Mouse (Mus musculus): Measurements from ENCODE around the gene Slc13a5. TPM values are rescaled to one million over a fixed set of nuclear protein-coding genes. Genes with fewer than 3 reads are reported as not detected.

Gene Slc13a5
- total and polyA plus RNA-seq, 3 experiments, result not detected

DNA sequence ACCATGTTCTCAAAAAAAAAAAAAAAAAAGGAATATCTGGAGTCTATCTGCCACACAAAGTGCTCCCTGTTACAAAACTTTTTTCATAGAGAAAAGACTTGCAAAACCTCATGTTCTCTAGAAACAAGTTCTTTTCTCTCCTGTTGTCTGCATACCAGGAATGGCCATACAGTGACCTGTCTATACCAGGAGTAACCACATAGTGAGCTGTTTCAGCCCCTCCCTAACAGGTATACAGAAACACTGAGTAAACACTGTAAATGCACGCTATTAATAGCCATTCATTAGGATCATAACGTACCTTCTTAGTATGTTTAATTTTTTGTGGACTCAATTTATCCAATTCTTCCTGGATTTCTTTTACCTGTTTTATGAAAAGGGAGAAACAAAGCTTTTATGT is 72.8 kb downstream of the Slc13a5 start:
- Histone ChIP-seq H3K36me3 (ENCODE audit: control insufficient read depth in 1 of 2, insufficient read depth in 2 of 2, low read length in 2 of 2) (peaks cover 0 to 14% of the 10 kb centered on the region in 2 experiments; a peak in 3 of 4 replicates), H3K9ac (ENCODE audit: control insufficient read depth, low read depth, low read length, poor library complexity, severe bottlenecking) (no peak overlapping the region)

More for the DNA sequence above, 72.8 kb downstream of the Slc13a5 start:
- DNase-seq (ENCODE audit: low read depth, low spot score), result no peak
- no peaks in the 10 kb centered on the region for H3K4me1 ChIP-seq (ENCODE audit: control insufficient read depth in 1 of 2, insufficient read depth in 2 of 2, low read length in 2 of 2)
- H3K4me3 ChIP-seq (ENCODE audit: control insufficient read depth in 1 of 2, insufficient read depth in 1 of 2, low read depth in 2 of 2, low read length in 2 of 2), result no peak overlapping the region
- H3K9me3 ChIP-seq (replicated peaks; ENCODE audit: insufficient read depth, low read length), result no peaks in the 10 kb centered on the region
- no peak overlapping the region for H3K27ac ChIP-seq (ENCODE audit: control insufficient read depth, low read depth, low read length)
- H3K79me2 ChIP-seq (ENCODE audit: control insufficient read depth, insufficient read depth, low read length, poor library complexity), result no peaks in the 10 kb centered on the region; the same call in 1 of the 2 replicates
- H3K27me3 ChIP-seq (ENCODE audit: control insufficient read depth in 1 of 2, insufficient read depth in 2 of 2, low read length in 2 of 2), result no peaks in the 10 kb centered on the region
- TF ChIP-seq BHLHE40 (IDR thresholded peaks at IDR 0.05; ENCODE audit: borderline replicate concordance, low read depth, low read length), result no peak
- TF ChIP-seq ZKSCAN1 (IDR thresholded peaks at IDR 0.05; ENCODE audit: low read depth, low read length), result no peak
- TF ChIP-seq POLR2AphosphoS2 (IDR thresholded peaks at IDR 0.05; ENCODE audit: low read length), result no peak
- no peak for TF ChIP-seq JUND (IDR thresholded peaks at IDR 0.05; ENCODE audit: low read depth, low read length)

Other genes starting within 250 kb of the Slc13a5 start
- 0.39 and 0.42 TPM in 2 replicates for gene Aipl1, start 229.7 kb downstream of the Slc13a5 start, total RNA-seq (2012; rRNA removed)
- under 1 TPM in 1 of 2 experiments, not detected in 1; 0.58 TPM for gene Aipl1, start 229.7 kb downstream of the Slc13a5 start, polyA plus RNA-seq (2012; ENCODE audit: insufficient read depth in 1 of 2, insufficient read length in 2 of 2, low read depth in 1 of 2, low replicate concordance in 2 of 2, missing spikeins in 1 of 2)
- 24.3 and 25.8 TPM in 2 replicates for gene Pimreg, start 225.2 kb downstream of the Slc13a5 start, total RNA-seq (2012; rRNA removed)
- 10 to 100 TPM in 1 of 2 experiments, not detected in 1; 45.3 TPM for gene Pimreg, start 225.2 kb downstream of the Slc13a5 start, polyA plus RNA-seq (2012; ENCODE audit: insufficient read depth in 1 of 2, insufficient read length in 2 of 2, low read depth in 1 of 2, low replicate concordance in 2 of 2, missing spikeins in 1 of 2)
- gene Pitpnm3, start 131.4 kb downstream of the Slc13a5 start, total RNA-seq (2012; rRNA removed), result not detected in 2 replicates
- gene Pitpnm3, start 131.4 kb downstream of the Slc13a5 start, polyA plus RNA-seq (2012; ENCODE audit: insufficient read depth in 1 of 2, insufficient read length in 2 of 2, low read depth in 1 of 2, low replicate concordance in 2 of 2, missing spikeins in 1 of 2), result under 1 TPM in 1 of 2 experiments, not detected in 1; 0.24 TPM
- 1.5 and 1.6 TPM in 2 replicates for gene Gm43951, start 60.4 kb downstream of the Slc13a5 start, total RNA-seq (2012; rRNA removed)
- gene Gm43951, start 60.4 kb downstream of the Slc13a5 start, polyA plus RNA-seq (2012; ENCODE audit: insufficient read depth in 1 of 2, insufficient read length in 2 of 2, low read depth in 1 of 2, low replicate concordance in 2 of 2, missing spikeins in 1 of 2), result 1 to 10 TPM in 1 of 2 experiments, not detected in 1; 2.0 TPM
- 17.5 and 19.6 TPM in 2 replicates for gene 4933427D14Rik, start 59.8 kb downstream of the Slc13a5 start, total RNA-seq (2012; rRNA removed)
- gene 4933427D14Rik, start 59.8 kb downstream of the Slc13a5 start, polyA plus RNA-seq (2012; ENCODE audit: insufficient read depth in 1 of 2, insufficient read length in 2 of 2, low read depth in 1 of 2, low replicate concordance in 2 of 2, missing spikeins in 1 of 2), result 10 to 100 TPM in 1 of 2 experiments, not detected in 1; 14.5 TPM
- 194 and 210 TPM in 2 replicates for gene Txndc17, start 59.7 kb downstream of the Slc13a5 start, total RNA-seq (2012; rRNA removed)
- 100 to 1,000 TPM in 1 of 2 experiments, not detected in 1; 196 TPM for gene Txndc17, start 59.7 kb downstream of the Slc13a5 start, polyA plus RNA-seq (2012; ENCODE audit: insufficient read depth in 1 of 2, insufficient read length in 2 of 2, low read depth in 1 of 2, low replicate concordance in 2 of 2, missing spikeins in 1 of 2)
- gene Med31, start 51.6 kb downstream of the Slc13a5 start, total RNA-seq (2012; rRNA removed), result 18.2 and 21.1 TPM in 2 replicates
- 10 to 100 TPM in 1 of 2 experiments, not detected in 1; 12.1 TPM for gene Med31, start 51.6 kb downstream of the Slc13a5 start, polyA plus RNA-seq (2012; ENCODE audit: insufficient read depth in 1 of 2, insufficient read length in 2 of 2, low read depth in 1 of 2, low replicate concordance in 2 of 2, missing spikeins in 1 of 2)
- gene Xaf1, start 34.4 kb upstream of the Slc13a5 start, total RNA-seq (2012; rRNA removed), result 0.56 and 1.0 TPM in 2 replicates
- gene Xaf1, start 34.4 kb upstream of the Slc13a5 start, polyA plus RNA-seq (2012; ENCODE audit: insufficient read depth in 1 of 2, insufficient read length in 2 of 2, low read depth in 1 of 2, low replicate concordance in 2 of 2, missing spikeins in 1 of 2), result 1 to 10 TPM in 1 of 2 experiments, not detected in 1; 1.8 TPM
- gene Fbxo39, start 47.2 kb upstream of the Slc13a5 start, total RNA-seq (2012; rRNA removed), result not detected in 2 replicates
- not detected for gene Fbxo39, start 47.2 kb upstream of the Slc13a5 start, polyA plus RNA-seq (2012; ENCODE audit: insufficient read depth in 1 of 2, insufficient read length in 2 of 2, low read depth in 1 of 2, low replicate concordance in 2 of 2, missing spikeins in 1 of 2)
- gene Tekt1, start 95.2 kb upstream of the Slc13a5 start, total RNA-seq (2012; rRNA removed), result not detected in 2 replicates
- not detected for gene Tekt1, start 95.2 kb upstream of the Slc13a5 start, polyA plus RNA-seq (2012; ENCODE audit: insufficient read depth in 1 of 2, insufficient read length in 2 of 2, low read depth in 1 of 2, low replicate concordance in 2 of 2, missing spikeins in 1 of 2)
- gene Smtnl2, start 144.5 kb upstream of the Slc13a5 start, total RNA-seq (2012; rRNA removed), result 10.9 and 11.1 TPM in 2 replicates
- gene Smtnl2, start 144.5 kb upstream of the Slc13a5 start, polyA plus RNA-seq (2012; ENCODE audit: insufficient read depth in 1 of 2, insufficient read length in 2 of 2, low read depth in 1 of 2, low replicate concordance in 2 of 2, missing spikeins in 1 of 2), result 10 to 100 TPM in 1 of 2 experiments, not detected in 1; 10.2 TPM
- not detected in 2 replicates for gene Ggt6, start 168.3 kb upstream of the Slc13a5 start, total RNA-seq (2012; rRNA removed)
- gene Ggt6, start 168.3 kb upstream of the Slc13a5 start, polyA plus RNA-seq (2012; ENCODE audit: insufficient read depth in 1 of 2, insufficient read length in 2 of 2, low read depth in 1 of 2, low replicate concordance in 2 of 2, missing spikeins in 1 of 2), result under 1 TPM in 1 of 2 experiments, not detected in 1; 0.04 TPM
- 328 and 344 TPM in 2 replicates for gene Mybbp1a, start 174.1 kb upstream of the Slc13a5 start, total RNA-seq (2012; rRNA removed)
- 1,000 to 10,000 TPM in 1 of 2 experiments, 100 to 1,000 TPM in 1; 602 to 3,394 TPM for gene Mybbp1a, start 174.1 kb upstream of the Slc13a5 start, polyA plus RNA-seq (2012; ENCODE audit: insufficient read depth in 1 of 2, insufficient read length in 2 of 2, low read depth in 1 of 2, low replicate concordance in 2 of 2, missing spikeins in 1 of 2)
- gene Spns2, start 222.7 kb upstream of the Slc13a5 start, total RNA-seq (2012; rRNA removed), result 0.33 and 0.58 TPM in 2 replicates
- 1 to 10 TPM in 1 of 2 experiments, not detected in 1; 3.0 TPM for gene Spns2, start 222.7 kb upstream of the Slc13a5 start, polyA plus RNA-seq (2012; ENCODE audit: insufficient read depth in 1 of 2, insufficient read length in 2 of 2, low read depth in 1 of 2, low replicate concordance in 2 of 2, missing spikeins in 1 of 2)

Measured in MEL (cell line).